Mouse (Mus musculus) cerebral cortex, adult 2 months (tissue): ENCODE results near the gene Il23r.

ENCODE experiments used
- WGBS: fragments of 180-500 bp; shearing (Covaris S2); methylation state at CpG from one replicate; pipeline ENCODE4 v1.1.7; 2018; 5-methylcytosine and 5-hydroxymethylcytosine counted together

Gene Il23r

GRCm38 (mm10) chr6:67416557-67416956, 75.1 kb downstream of the Il23r start:
- 89% methylated on average over 3 of the region's 3 CpGs for WGBS

- WGBS = 81% methylated on average over 5 of the region's 5 CpGs
Measured at GRCm38 (mm10) chr6:67415276-67415675, 76.4 kb downstream of the Il23r start.

- WGBS = 85% methylated on average over 2 of the region's 2 CpGs
Measured at GRCm38 (mm10) chr6:67413378-67413777, 78.3 kb downstream of the Il23r start.

GRCm38 (mm10) chr6:67405281-67405682, 86.4 kb downstream of the Il23r start:
- WGBS = 63% methylated on average over 3 of the region's 3 CpGs

- 84% methylated on average over 5 of the region's 5 CpGs for WGBS
Measured at GRCm38 (mm10) chr6:67399551-67399950, 92.1 kb downstream of the Il23r start.

DNA sequence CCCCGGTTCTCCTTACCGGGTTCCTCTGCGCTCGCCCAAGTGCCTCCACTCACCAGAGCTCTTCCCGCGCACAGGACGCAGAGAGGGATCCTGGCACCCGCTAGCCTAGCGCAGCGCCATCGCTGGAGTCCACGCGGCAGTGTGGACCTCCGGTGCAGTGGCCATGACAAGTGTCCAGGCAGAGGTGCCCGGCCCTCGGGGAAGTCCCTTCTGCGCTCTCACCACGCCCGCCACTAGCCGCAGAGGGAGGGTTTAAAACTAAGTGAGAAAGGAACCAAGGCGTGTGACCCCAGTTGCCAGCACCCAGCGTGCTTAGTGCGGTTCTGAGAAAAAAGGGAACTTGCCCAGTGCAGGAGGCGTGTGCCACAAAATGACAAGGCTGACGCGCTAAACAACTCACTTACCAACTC, 115.7 kb downstream of the Il23r start, which contains the start of gene Il12rb2:
Gene Il12rb2 (minus strand): TSS at position 207 of the 410 bp plus-strand sequence.
- WGBS = 5% methylated on average over 26 of the region's 26 CpGs
